Mouse (Mus musculus) myocyte (in vitro differentiated cells): ENCODE results near the gene Piga. TPM values are rescaled to one million over a fixed set of nuclear protein-coding genes. Genes with fewer than 3 reads are reported as not detected.
A peak's percentile ranks its signal among the peaks of the same experiment; 100 is the strongest.

ENCODE experiments used
- H3K27me3 ChIP-seq: one replicate; pipeline ENCODE4 v1.6.1; 2011; ENCODE audit not compliant: control insufficient read depth, insufficient read depth, insufficient read length
- H3K36me3 ChIP-seq: one replicate; pipeline ENCODE4 v1.6.1; 2011; ENCODE audit not compliant: control insufficient read depth, insufficient read depth
- H3K4me2 ChIP-seq: one replicate; pipeline ENCODE4 v1.6.1; 2011; ENCODE audit warnings: low read depth, control low read depth
- H3K4me3 ChIP-seq: one replicate; pipeline ENCODE4 v1.5.1; 2011; ENCODE audit warnings: mild to moderate bottlenecking, control low read depth, moderate library complexity
- H3K79me2 ChIP-seq: one replicate; pipeline ENCODE4 v1.6.1; 2011; ENCODE audit not compliant: control insufficient read depth, insufficient read depth
- H3ac ChIP-seq: one replicate; pipeline ENCODE4 v1.6.1; 2011; ENCODE audit not compliant: control insufficient read depth, insufficient read length
- CEBPB ChIP-seq: IDR thresholded peaks from 2 replicates; pipeline ENCODE4 v1.6.1; 2011; ENCODE audit warnings: mild to moderate bottlenecking, moderate library complexity; ENCODE audit not compliant: poor library complexity, insufficient read depth, severe bottlenecking
- E2F4 ChIP-seq: IDR thresholded peaks from one replicate; pipeline ENCODE4 v1.6.1; 2011; ENCODE audit warnings: mild to moderate bottlenecking, control low read depth, moderate library complexity; ENCODE audit not compliant: insufficient read depth
- MAX ChIP-seq: IDR thresholded peaks from one replicate; pipeline ENCODE4 v1.6.1; 2011; ENCODE audit warnings: low read depth, mild to moderate bottlenecking, control low read depth
- MYOD1 ChIP-seq, 3 experiments: IDR thresholded peaks; one replicate each; pipeline ENCODE4 v1.6.1; 2011; ENCODE audit warnings: control low read depth in 2 of 3, low read depth in 2 of 3, mild to moderate bottlenecking in 2 of 3, moderate library complexity in 1 of 3; ENCODE audit not compliant: insufficient read length in 2 of 3, control insufficient read depth in 1 of 3
- MYOG ChIP-seq, 3 experiments: IDR thresholded peaks; one replicate each; pipeline ENCODE4 v1.6.1; 2011; ENCODE audit warnings: control low read depth in 2 of 3, low read depth in 2 of 3, mild to moderate bottlenecking in 2 of 3; ENCODE audit not compliant: insufficient read length in 2 of 3, control insufficient read depth in 1 of 3, insufficient read depth in 1 of 3
- POLR2A ChIP-seq: IDR thresholded peaks from one replicate; pipeline ENCODE4 v1.6.1; 2011; ENCODE audit warnings: low read depth, mild to moderate bottlenecking, control low read depth, moderate library complexity; ENCODE audit not compliant: insufficient read length
- POLR2AphosphoS2 ChIP-seq: IDR thresholded peaks from one replicate; pipeline ENCODE4 v1.6.1; 2011; ENCODE audit warnings: low read depth, control low read depth; ENCODE audit not compliant: insufficient read length
- REST ChIP-seq: IDR thresholded peaks from one replicate; pipeline ENCODE4 v1.6.1; 2011; ENCODE audit warnings: mild to moderate bottlenecking, control low read depth, moderate library complexity; ENCODE audit not compliant: insufficient read depth, insufficient read length
- SRF ChIP-seq: IDR thresholded peaks from one replicate; pipeline ENCODE4 v1.6.1; 2011; ENCODE audit warnings: low read depth; ENCODE audit not compliant: control insufficient read depth, insufficient read length
- TCF12 ChIP-seq: IDR thresholded peaks from one replicate; pipeline ENCODE4 v1.6.1; 2011; ENCODE audit warnings: mild to moderate bottlenecking, control low read depth; ENCODE audit not compliant: poor library complexity, insufficient read depth, severe bottlenecking
- TCF3 ChIP-seq: IDR thresholded peaks from one replicate; pipeline ENCODE4 v1.6.1; 2011; ENCODE audit warnings: low read depth, control low read depth; ENCODE audit not compliant: insufficient read length
- USF1 ChIP-seq: IDR thresholded peaks from one replicate; pipeline ENCODE4 v1.6.1; 2011; ENCODE audit warnings: low read depth, mild to moderate bottlenecking, control low read depth, moderate library complexity
- polyA plus RNA-seq: library from polyadenylated mRNA; unstranded; fragments of >200 nt; fragmentation: generic; extraction: Trizol; gene quantifications from one replicate; pipeline ENCODE4 v1.2.1, GENCODE M21; 2012; ENCODE audit warnings: missing spikeins

Gene Piga
- polyA plus RNA-seq, 1 experiment, result 2.5 TPM

GRCm38 (mm10) chrX:164418008-164418407 is 1.6 kb upstream of the Piga start:
- TF ChIP-seq SRF (no peak), MYOG (IDR thresholded peaks at IDR 0.05; ENCODE audit: control insufficient read depth in 1 of 3, insufficient read depth in 1 of 3, insufficient read length in 2 of 3, low read depth in 2 of 3) (no peak), CEBPB (no peak), USF1 (no peak)
- no peak overlapping the region for H3K4me2 ChIP-seq

GRCm38 (mm10) chrX:164419955-164420354 is 368 bp downstream of the Piga start:
- no peak overlapping the region for H3ac ChIP-seq
- H3K79me2 ChIP-seq, result peaks cover 22% of the 10 kb centered on the region
- TF ChIP-seq SRF (no peak), MAX (no peak), POLR2AphosphoS2 (no peak), POLR2A (no peak), MYOG (IDR thresholded peaks at IDR 0.05; ENCODE audit: control insufficient read depth in 1 of 3, insufficient read depth in 1 of 3, insufficient read length in 2 of 3, low read depth in 2 of 3) (no peak), E2F4 (no peak), USF1 (no peak), MYOD1 (IDR thresholded peaks at IDR 0.05; ENCODE audit: control insufficient read depth in 1 of 3, insufficient read length in 2 of 3, low read depth in 2 of 3) (no peak), REST (no peak)
- no peaks in the 10 kb centered on the region for H3K36me3 ChIP-seq
- H3K27me3 ChIP-seq, result no peaks in the 10 kb centered on the region
- peak overlapping the region; percentile 44 for H3K4me3 ChIP-seq
- H3K4me2 ChIP-seq, result peak overlapping the region; percentile 59

More at GRCm38 (mm10) chrX:164418008-164418407, 1.6 kb upstream of the Piga start:
- Histone ChIP-seq H3K4me3 (no peak overlapping the region), H3ac (no peak overlapping the region), H3K79me2 (peaks cover 22% of the 10 kb centered on the region), H3K36me3 (no peaks in the 10 kb centered on the region), H3K27me3 (no peaks in the 10 kb centered on the region)

- Histone ChIP-seq H3ac (no peak overlapping the region), H3K4me3 (peak overlapping the region; percentile 44), H3K4me2 (peak overlapping the region; percentile 59), H3K79me2 (peaks cover 22% of the 10 kb centered on the region), H3K36me3 (no peaks in the 10 kb centered on the region), H3K27me3 (no peaks in the 10 kb centered on the region)
- TF ChIP-seq REST, result no peak
- TF ChIP-seq MYOD1 (IDR thresholded peaks at IDR 0.05; ENCODE audit: control insufficient read depth in 1 of 3, insufficient read length in 2 of 3, low read depth in 2 of 3), result no peak
- no peak for TF ChIP-seq TCF3
- no peak for TF ChIP-seq POLR2A
- no peak for TF ChIP-seq TCF12
- TF ChIP-seq POLR2AphosphoS2, result no peak
- TF ChIP-seq USF1, result no peak
- TF ChIP-seq MYOG (IDR thresholded peaks at IDR 0.05; ENCODE audit: control insufficient read depth in 1 of 3, insufficient read depth in 1 of 3, insufficient read length in 2 of 3, low read depth in 2 of 3), result no peak
- no peak for TF ChIP-seq E2F4
- no peak for TF ChIP-seq CEBPB
- TF ChIP-seq SRF, result no peak
- no peak for TF ChIP-seq MAX
Observed at GRCm38 (mm10) chrX:164420518-164420917, 931 bp downstream of the Piga start.

- no peaks in the 10 kb centered on the region for H3K27me3 ChIP-seq
- no peak overlapping the region for H3ac ChIP-seq
- no peaks in the 10 kb centered on the region for H3K36me3 ChIP-seq
- no peak for TF ChIP-seq MYOD1 (IDR thresholded peaks at IDR 0.05; ENCODE audit: control insufficient read depth in 1 of 3, insufficient read length in 2 of 3, low read depth in 2 of 3)
- no peak for TF ChIP-seq TCF12
- TF ChIP-seq TCF3, result no peak
- no peak for TF ChIP-seq USF1
- TF ChIP-seq CEBPB, result no peak
- TF ChIP-seq REST, result no peak
- no peak for TF ChIP-seq SRF
- TF ChIP-seq POLR2A, result no peak
- TF ChIP-seq MYOG (IDR thresholded peaks at IDR 0.05; ENCODE audit: control insufficient read depth in 1 of 3, insufficient read depth in 1 of 3, insufficient read length in 2 of 3, low read depth in 2 of 3), result no peak
- H3K4me2 ChIP-seq, result no peak overlapping the region
- peaks cover 22% of the 10 kb centered on the region for H3K79me2 ChIP-seq
- no peak overlapping the region for H3K4me3 ChIP-seq
Observed at GRCm38 (mm10) chrX:164424821-164425220, 5.2 kb downstream of the Piga start.

- no peaks in the 10 kb centered on the region for H3K36me3 ChIP-seq
- no peak overlapping the region for H3ac ChIP-seq
- no peak overlapping the region for H3K4me3 ChIP-seq
- H3K79me2 ChIP-seq, result no peaks in the 10 kb centered on the region
- no peak overlapping the region for H3K4me2 ChIP-seq
- no peaks in the 10 kb centered on the region for H3K27me3 ChIP-seq
- TF ChIP-seq CEBPB, result no peak
- no peak for TF ChIP-seq POLR2A
- TF ChIP-seq POLR2AphosphoS2, result no peak
- TF ChIP-seq REST, result no peak
- TF ChIP-seq TCF3, result no peak
- TF ChIP-seq SRF, result no peak
- TF ChIP-seq E2F4, result no peak
- no peak for TF ChIP-seq MYOD1 (IDR thresholded peaks at IDR 0.05; ENCODE audit: control insufficient read depth in 1 of 3, insufficient read length in 2 of 3, low read depth in 2 of 3)
- no peak for TF ChIP-seq TCF12
- TF ChIP-seq MYOG (IDR thresholded peaks at IDR 0.05; ENCODE audit: control insufficient read depth in 1 of 3, insufficient read depth in 1 of 3, insufficient read length in 2 of 3, low read depth in 2 of 3), result no peak
- TF ChIP-seq USF1, result no peak
- TF ChIP-seq MAX, result no peak
Observed at GRCm38 (mm10) chrX:164427295-164427694, 7.7 kb downstream of the Piga start.
